Mouse (Mus musculus) thymus, postnatal 10 days (tissue): ENCODE data around the gene Plcd1.

ENCODE experiments used
- DNase-seq, 2 experiments: peaks; one replicate each; pipeline ENCODE4 v3.0.0; 2021; ENCODE audit warnings: low spot score in 2 of 2

Plcd1 gene

GRCm38 (mm10) chr9:119093419-119094295 is at the start of gene Plcd1:
Gene Plcd1 (minus strand): TSS chr9:119093502.
- DNase-seq = no peak

GRCm38 (mm10) chr9:119142066-119142465 is 48.8 kb upstream of the Plcd1 start:
- DNase-seq = no peak

GRCm38 (mm10) chr9:119138836-119139235 is 45.5 kb upstream of the Plcd1 start:
- DNase-seq = no peak

GRCm38 (mm10) chr9:119130692-119131091 is 37.4 kb upstream of the Plcd1 start:
- no peak for DNase-seq

GRCm38 (mm10) chr9:119128436-119129181 is 35.3 kb upstream of the Plcd1 start:
- no peak for DNase-seq

GRCm38 (mm10) chr9:119122596-119123369 is 29.5 kb upstream of the Plcd1 start:
- no peak for DNase-seq

GRCm38 (mm10) chr9:119120168-119120560 is 26.9 kb upstream of the Plcd1 start:
- DNase-seq = no peak

- DNase-seq = no peak
Observed at GRCm38 (mm10) chr9:119119409-119120167, 26.3 kb upstream of the Plcd1 start.

- no peak for DNase-seq
Observed at GRCm38 (mm10) chr9:119114911-119115310, 21.6 kb upstream of the Plcd1 start.

- DNase-seq = no peak
Observed at GRCm38 (mm10) chr9:119110640-119111039, 17.3 kb upstream of the Plcd1 start.

GRCm38 (mm10) chr9:119109685-119110353 is 16.5 kb upstream of the Plcd1 start:
- no peak for DNase-seq

GRCm38 (mm10) chr9:119107566-119107965 is 14.3 kb upstream of the Plcd1 start:
- DNase-seq = peak in 1 of 2 experiments; percentile 16

GRCm38 (mm10) chr9:119102783-119103113 is 9.4 kb upstream of the Plcd1 start:
- DNase-seq = no peak

GRCm38 (mm10) chr9:119101992-119102782 is 8.9 kb upstream of the Plcd1 start, which contains the start of gene Dlec1:
Gene Dlec1 (plus strand): TSS chr9:119102478.
- peak; percentile 54 to 62 for DNase-seq

GRCm38 (mm10) chr9:119100177-119100898 is 7.0 kb upstream of the Plcd1 start:
- peak; percentile 9 to 28 for DNase-seq

GRCm38 (mm10) chr9:119094462-119095109 is 1.3 kb upstream of the Plcd1 start:
- no peak for DNase-seq

GRCm38 (mm10) chr9:119092473-119093418 is 556 bp downstream of the Plcd1 start:
- no peak for DNase-seq
